Mouse (Mus musculus): Measurements from ENCODE around the gene Casp6.

Gene Casp6

DNA sequence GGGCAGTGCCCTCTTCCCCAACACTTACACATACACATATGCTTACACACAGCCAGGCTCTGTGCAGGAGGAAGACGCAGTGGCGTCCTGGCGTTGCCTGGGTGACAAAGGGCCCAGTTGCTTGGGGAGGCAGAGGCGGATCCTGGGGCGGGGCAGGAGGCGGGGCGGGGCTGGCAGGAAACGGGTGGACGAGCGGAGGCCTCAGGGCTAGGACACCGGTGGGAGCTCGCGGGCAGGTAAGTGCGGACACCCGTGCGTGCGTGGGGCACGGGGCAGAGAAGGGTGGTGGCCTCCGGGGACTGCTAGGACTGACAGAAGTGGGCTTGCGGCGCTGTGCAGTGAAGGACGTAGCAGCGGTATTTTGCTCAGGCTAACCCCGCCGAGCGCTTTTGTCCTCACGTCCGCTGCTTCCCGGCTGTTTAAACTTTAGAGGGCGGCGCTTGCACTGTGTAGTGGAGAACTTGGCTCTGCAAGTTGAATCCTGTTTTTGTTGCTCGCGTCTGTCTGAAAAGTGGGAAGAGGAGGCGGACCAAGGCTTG is at the start of gene Casp6:
Gene Casp6 (plus strand): TSS at position 155 of the 539 bp plus-strand sequence.
- DNase-seq: peak; percentile 88

DNA sequence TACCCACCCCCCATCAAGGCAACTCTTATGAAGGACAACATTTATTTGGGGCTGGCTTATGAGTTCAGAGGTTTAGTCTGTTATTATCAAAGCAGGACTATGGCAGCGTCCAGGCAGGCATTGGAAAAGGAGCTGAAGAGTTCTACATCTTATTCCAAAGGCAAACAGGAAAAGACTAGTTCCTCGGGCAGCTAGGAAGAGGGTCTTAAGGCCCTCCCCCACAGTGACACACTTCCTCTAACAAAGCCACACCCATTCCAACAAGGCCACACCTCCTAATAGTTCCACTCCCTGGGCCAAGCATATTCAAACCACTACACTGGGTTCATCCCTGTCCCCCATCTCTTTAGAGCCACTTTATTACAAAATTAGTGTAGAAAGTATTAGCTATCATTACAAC is 38.6 kb upstream of the Casp6 start:
- DNase-seq: no peak

DNA sequence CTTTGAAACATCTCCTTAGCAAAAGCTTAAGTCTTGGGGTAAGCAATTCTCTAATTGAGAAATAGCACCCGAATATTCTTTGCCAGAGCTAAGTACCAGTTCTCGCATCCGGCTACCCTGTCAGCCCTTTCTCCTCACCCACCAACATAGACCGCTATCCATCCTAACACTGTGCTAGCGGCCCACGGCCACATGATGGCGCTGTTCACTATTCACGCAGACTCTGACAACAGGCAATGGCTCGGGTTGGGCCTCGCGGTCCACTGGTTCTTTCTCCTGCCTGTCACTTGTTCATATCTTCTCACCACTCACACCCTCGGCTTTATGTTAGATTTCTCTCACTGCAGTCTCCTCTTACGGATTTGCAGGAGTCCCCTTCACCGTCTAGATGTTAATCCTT is 37.5 kb upstream of the Casp6 start:
- peak; percentile 52 for DNase-seq

DNA sequence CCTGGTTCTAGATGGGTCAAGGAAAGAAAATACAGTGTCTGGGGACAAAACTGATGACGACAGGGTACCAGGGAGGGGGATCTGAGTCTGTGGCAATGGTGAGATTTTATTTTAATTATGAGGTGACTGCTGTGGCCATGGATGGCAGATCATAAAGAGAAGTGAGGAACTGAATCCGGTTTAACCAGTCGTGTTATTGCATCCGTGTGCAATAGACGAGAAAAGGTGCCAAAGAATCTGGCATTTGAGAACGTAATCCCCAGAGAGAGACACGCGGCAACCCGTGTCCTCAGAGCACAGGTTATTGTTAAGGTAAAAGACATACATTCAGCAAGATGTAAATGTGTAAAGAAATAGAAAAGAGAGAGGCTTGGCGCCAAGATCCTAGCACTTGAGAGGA is 23.9 kb upstream of the Casp6 start:
- DNase-seq: no peak

DNA sequence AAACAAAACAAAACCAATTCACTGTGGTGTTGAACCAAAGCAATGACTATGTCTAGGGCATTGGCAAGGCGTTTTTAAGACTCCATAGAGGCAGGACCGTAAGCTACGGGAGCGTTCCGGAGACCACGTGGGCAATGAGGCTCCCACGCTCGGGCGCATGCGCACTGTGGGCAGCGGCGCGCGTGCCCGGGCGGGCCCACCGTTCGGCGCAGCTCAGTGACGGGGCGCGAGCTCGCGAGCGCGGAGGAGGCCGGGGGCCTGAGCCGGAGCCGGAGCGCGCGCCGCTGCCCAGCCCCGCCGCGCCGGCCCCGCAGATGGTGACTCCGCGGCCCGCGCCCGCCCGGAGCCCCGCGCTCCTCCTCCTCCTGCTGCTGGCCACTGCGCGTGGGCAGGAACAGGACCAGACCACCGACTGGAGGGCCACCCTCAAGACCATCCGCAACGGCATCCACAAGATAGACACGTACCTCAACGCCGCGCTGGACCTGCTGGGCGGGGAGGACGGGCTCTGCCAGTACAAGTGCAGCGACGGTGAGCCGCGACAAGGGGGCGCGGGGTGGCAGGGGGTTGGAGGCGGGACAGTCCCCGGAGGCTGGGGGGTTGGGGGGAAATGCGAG is 22.7 kb upstream of the Casp6 start, which contains the start of gene Pla2g12a:
Gene Pla2g12a (plus strand): TSS at position 202 of the 617 bp plus-strand sequence.
- peak; percentile 91 for DNase-seq

DNA sequence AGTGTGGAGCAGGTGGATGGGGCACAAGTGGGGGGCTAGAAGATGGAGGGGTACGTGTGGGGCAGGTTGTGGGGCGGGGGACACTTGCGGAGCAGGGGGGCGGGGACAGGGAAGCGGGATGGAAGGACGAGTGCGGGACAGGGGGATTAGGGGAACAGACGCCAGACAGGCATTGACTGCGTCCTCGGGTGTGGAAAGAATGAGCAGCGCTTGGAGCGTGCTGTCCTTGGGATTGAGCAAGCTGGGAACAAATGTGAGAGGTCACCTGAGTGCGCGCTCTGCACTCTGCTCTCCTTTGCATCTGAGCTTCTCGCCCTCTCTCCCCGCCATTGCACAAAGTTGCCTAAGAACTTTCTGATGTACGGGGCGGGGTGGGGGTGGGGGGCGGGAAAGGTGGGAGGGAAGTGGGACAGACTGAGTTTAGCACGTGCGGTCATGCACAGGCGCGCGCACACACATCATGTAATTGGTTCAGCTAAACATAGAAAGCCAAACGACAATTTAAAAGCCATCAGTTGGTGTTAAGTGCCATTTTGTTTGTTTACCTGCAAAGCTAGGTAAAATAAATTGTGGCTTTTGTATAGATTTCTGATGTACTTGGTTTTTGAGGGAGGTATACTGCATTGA is 22.0 kb upstream of the Casp6 start:
- peak; percentile 26 for DNase-seq

DNA sequence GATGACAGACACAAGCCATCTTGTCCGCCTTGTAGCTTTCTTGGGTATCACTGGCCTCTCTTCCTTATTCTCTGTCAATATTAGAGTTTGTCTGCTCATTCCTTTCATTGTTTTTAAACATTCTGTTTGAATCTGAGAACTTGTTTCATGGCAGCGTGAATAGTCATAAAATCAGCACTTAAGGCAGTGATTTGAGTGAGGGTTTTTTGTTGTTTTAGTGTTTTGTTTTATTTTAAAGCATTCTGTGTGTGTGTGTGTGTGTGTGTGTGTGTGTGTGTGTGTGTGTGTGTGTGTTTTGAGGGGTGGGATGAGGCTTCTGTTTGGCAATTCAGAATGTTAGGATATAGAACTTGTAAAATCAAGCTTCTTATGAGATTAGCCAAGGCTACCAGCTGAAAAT is 21.3 kb upstream of the Casp6 start:
- no peak for DNase-seq

DNA sequence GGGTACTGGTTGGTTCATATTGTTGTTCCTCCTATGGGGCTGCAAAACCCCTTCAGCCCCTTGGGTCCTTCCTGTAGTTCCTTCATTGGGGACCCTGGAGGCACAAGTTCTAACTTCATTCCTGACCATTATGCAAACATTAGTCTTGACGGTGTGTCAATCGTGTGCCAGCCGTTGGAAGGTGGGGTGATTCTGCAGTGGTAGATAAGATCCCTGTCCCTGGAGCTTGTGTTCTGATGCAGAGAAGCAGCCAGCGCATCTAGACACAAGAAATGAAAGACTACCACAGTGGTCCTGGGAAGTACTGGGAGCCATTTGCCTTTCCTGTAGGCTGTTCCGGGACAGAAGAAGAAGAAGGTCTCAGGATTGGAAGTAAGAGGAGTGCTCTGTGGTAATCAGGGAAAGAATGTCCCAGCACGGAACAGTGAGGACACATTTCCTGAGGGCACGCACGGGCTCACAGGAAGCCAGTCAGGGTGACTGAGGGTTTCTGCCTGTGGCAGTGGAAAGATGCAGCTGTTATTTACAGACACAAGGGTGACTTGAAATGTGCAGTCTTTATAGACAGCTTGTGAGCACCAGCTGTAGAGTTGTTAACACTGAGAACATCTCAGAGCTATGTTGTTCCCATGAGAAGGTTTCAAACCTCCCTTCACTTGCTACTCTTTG is 20.2 kb upstream of the Casp6 start:
- DNase-seq: peak; percentile 43

DNA sequence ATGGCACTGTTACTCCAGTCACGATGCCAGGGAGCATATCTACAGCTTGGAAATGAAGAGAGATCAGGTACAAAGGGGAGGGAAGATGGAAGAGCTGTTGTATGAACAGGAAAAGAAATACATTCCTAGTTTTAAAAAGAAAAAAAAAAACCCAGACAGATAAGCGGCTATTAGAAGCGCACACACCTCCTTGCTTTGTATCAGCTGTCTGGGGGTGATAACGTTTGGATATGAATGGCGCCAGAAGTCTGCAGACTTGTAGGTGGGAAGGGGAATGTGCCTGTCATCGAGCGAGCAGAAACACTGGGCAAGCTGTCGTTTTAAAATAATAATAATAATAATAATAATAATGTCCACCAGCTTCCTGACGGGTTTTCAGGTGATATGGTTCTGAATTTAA is 15.6 kb upstream of the Casp6 start:
- no peak for DNase-seq

DNA sequence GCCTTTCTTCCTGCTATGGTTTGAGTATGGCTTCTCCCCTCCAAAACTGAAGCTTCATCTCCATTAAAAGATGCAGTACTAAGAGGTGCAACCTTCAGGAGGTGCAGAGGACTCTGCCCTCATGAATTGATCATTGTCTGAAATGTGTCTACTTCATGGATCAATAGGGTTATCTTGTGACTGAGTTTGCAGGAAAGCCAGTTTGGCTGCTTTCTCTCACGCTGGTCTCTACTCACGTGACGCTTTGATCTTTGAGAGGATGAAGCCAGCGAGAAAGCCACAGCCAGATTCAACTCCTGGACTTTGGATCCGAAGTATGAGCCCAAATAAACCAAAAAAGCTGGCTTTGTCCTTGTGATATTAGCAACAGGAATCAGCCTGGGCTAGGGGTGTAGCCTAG is 14.8 kb upstream of the Casp6 start:
- DNase-seq: no peak

DNA sequence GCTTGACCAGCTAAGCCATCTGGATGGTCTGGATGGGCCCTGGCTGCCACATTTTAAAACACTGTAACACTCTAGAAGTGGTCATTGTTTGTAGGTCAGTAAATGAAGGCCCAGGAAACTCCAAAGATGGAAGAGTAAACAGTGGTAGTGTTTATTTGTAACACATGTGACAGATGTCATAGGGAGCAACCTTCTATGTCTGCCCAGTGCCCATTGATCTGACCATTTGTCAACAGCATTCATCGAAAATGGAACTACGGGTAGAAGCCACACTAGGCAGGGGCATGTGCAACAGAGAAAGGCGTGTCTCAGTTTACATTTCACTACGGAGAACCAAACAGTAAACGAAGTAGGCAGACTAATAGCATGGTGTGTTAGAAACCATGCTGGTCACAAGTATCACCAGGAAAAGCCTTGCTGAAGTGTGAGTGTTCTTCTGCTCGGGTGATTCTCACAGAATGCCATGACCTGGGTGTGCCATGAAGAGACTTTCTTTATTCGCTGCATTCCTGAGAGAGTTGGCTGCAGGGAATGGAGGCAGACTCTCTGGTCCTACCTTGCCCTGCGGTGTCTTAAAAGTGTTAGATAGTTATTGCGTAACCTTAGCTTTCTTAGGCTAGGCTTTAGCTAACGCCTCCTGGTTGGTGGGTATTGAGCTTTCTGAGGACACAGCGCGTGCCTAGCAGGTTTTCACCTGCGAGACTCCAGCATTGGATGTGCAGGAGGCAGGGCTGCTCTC is 13.3 kb upstream of the Casp6 start:
- no peak for DNase-seq

DNA sequence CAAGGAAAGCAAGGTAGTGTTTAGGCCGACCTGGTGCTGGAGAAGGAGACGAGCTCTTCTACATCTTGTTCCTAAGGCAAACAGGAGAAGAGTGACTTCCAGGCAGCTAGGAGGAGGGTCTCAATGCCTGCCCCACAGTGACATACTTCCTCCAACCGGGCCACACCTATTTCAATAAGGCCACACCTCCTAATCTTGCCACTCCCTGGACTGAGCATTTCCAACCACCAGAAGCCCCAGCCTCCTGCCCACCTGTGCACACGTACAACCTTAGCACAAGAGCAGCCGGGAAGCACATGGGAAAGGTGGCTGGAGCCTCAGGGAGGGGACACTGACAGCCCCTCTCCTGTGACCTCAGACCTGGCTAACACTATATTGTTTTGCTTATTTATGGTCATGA is 9.2 kb upstream of the Casp6 start:
- DNase-seq: no peak

DNA sequence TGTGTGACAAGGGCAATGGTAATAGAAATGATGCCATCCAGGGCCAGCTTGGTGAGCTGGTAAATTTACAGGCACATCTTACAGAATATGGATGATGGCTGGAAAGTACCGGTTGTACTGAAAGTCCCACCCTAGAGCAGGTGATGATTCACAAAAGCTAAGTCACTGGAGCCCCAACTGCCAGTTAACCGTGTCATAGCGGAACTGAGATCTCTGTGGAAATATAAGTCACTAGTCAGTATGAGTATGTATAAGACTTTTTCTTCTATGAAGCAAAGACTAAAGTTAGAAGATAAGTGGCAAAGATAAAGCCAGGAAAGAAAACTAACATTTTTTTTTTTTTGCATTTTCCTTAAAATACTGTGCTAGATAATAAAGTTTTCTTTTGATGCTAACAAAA is 8.1 kb upstream of the Casp6 start:
- no peak for DNase-seq

DNA sequence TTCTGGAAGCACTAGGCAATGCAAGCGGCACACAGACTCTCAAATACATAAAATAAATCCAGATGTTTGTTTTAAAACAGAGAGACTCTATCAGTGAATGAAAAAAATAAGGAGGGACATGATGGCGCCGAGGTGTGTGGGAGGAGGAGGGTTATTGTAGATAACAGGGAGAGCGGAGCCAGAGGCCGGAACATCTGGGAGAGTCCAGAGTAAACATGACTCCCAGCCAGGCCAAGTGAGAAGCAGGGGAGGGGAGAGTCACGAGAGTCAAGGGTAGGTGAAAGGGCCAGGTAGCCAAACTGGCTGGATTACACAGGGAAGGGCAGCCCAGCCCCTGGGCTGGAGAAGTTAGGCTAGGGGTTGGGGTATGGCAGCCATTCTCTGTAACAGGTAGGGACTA is 4.6 kb upstream of the Casp6 start:
- DNase-seq: no peak

DNA sequence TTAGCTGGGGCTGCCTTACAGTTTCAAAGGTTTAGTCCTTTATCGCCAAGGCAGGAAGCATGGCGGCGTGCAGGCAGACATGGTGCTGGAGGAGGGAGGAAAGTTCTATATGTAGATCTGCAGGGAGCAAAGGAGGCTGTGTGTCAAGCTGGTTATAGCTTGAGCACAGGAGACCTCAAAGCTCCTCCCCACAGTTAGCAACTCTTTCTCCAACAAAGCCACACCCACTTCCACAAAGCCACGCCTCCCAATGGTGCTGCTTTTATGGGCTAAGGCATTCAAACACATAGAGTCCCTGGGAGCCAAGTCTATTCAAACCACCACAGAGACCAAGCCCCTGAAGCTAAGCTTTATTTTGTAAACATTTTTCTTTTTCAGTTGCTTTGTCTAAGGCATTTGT is 2.3 kb upstream of the Casp6 start:
- DNase-seq: no peak

DNA sequence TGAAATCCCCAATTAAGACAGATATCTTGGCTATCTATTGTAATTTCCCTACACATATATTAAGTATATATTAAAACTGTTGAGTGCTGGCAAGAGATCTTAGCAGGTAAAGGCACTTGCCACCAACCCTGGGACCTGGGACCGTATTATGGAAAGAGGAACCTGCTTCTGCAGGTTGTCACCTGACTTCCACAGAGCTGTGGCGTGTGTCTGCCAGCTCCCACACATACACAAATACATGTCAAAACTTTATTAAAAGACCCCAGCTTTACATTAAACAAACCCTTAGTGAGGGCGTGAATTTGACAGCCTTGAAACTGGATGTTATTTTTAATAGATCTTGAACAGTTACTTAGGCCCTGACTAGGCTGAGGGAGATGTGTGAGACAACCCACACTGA is 2.1 kb downstream of the Casp6 start:
- no peak for DNase-seq

DNA sequence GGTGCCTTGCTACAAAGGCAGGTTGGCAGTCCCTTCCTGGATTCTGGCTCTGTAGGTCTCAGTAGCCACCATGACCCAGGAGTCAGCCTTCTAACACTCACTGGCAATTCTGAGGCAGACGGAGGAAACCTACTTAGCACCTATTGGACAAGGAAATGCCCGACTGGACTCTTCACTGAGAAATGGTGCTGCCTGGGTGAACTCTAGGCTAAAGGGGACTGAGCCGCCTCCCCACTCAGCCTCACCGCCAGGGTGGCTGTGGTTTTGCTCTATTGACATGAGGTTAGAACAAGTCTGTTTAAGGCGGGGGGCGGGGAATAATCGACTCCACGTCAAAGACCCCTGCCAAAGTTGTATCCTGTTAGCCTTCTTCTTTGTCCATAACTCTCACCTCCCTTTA is 2.6 kb downstream of the Casp6 start:
- peak; percentile 19 for DNase-seq

DNA sequence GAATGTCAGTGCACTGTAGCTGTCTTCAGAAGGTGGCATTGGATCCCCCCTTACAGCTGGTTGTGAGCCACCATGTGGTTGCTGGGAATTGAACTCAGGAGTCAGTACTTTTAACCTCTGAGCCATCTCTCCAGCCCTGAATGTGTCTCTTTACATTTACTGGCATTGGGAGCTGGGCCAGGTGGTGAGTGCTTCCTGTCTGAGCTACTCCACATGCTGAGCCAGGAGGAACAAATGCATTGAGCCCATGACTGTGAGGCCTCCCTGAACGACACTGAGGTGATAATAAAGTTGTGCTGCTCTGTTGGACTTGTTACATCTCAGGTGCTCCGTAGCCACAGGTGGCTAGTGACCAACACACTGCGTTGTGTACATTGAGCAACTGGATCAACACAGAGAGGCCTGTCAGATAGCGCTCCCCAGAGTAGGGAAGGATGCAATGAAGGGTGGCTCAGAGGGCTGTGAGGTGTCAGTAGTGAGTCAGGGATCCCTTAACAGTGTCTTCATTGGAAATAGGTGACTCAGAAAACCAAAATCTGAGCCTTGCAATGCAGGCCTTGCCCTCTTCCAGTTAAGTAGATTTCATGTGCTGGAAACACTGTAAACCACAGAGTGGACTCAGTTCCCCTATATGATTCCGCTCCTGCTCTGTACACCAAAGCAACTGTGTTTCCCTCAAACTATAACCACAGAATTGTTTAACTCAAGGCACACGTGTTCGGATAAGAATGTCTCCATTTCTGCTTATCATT is 3.3 kb downstream of the Casp6 start:
- DNase-seq: peak; percentile 16

DNA sequence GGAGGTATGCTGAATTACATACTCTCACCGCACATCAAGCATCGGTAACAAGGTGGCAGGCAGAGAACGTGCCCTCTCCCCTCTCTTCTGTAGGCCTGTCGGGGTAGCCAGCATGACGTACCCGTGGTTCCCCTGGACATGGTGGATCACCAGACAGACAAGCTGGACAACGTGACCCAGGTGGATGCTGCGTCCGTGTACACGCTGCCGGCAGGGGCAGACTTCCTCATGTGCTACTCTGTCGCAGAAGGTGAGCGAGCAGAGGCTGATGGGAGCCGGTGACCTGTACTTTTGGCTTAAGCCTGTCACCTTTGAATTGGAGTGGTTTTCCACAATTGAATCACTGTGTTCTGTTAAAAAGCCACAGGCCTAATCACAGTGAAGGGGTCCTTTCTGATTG is 10.8 kb downstream of the Casp6 start:
- DNase-seq: no peak

DNA sequence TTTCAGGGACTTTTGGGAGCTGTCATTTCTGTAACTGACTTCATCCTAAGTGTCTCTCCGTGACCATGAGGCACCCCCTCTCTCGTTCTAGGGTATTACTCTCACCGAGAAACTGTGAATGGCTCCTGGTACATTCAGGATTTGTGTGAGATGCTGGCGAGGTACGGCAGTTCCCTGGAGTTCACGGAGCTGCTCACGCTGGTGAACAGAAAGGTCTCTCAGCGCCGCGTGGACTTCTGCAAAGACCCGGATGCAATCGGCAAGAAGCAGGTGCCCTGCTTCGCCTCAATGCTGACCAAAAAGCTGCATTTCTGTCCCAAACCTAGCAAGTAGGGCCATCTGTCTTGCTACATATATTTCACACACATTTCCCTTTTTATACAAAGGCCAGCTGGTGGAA is 12.0 kb downstream of the Casp6 start:
- no peak for DNase-seq

DNA sequence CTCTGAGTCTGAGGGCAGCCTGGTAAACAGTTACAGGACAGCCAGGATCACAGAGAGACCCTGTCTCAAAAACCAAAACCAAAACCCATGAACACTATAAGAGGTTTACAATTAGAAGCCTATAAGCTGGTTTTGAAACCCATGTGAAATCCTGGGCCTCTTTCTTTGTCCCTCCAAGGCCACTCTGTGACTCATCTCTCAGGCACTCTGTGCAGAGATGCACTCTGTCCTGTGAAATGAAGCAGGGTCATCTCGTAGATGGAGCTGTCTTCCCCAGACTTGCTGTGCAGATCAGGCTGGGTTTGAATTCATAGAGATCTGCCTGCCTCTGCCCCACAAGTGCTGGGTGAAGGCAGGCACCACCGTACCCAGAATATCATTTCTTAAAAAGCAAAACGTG is 16.2 kb downstream of the Casp6 start:
- no peak for DNase-seq

DNA sequence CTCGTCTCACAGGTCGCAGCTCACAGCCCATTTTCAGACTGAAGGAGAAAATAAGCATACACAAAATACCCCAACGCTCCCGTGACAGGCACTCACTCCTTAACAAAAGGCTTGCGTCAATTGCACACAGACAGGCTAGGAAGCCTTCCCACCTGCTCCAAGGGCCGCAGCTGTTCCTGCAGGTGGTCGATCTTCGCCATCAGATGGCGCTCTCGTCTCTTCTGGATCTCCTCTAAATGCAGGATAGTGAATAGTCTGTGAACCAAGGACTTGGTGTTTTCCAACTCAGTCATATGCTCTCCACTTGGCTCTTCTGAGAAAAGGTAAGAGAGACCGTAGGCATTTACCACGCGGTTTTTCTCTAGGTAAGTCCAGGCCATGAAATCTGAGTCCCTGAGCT is 17.2 kb downstream of the Casp6 start:
- peak; percentile 75 for DNase-seq

DNA sequence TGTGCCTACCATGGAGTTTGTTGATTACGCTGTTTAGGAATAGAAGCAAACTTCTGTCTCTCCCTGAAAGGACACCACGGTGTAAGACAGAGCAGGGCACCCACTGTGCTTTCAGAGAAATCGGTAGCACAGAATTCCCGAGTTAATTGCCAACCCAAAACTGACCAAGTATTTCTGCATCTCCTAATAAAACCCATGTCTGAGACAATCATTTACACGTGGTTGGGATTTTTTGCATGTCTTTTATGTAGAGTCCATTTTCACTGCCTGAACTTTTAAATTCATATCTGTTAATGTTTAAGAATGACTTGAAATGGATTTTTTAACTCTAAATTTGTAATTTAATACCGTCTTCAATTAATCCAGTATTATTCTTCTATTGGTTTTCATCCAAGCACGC is 22.4 kb downstream of the Casp6 start:
- no peak for DNase-seq

Measured in thymus, postnatal 25 days (tissue).